Mouse (Mus musculus) intestine, embryonic 16.5 days (tissue): ENCODE data around the gene Cars. TPM values are rescaled to one million over a fixed set of nuclear protein-coding genes. Genes with fewer than 3 reads are reported as not detected.
A peak's percentile ranks its signal among the peaks of the same experiment; 100 is the strongest.

Experiments
- ATAC-seq: fragments of 200-750 bp; cut with Nextera tagmentation; 2 replicates; pipeline ENCODE4 v1.8.0; 2017; ENCODE audit warnings: moderate TSS enrichment, moderate library complexity
- H3K27ac ChIP-seq: fragments of 300-500 bp; sonication (generic); 2 replicates; pipeline ENCODE4 v1.5.1; 2014; ENCODE audit warnings: mild to moderate bottlenecking, low read length
- H3K27me3 ChIP-seq: fragments of 300-500 bp; sonication (generic); replicated peaks from 2 replicates; pipeline ENCODE4 v1.6.1; 2014; ENCODE audit warnings: low read length, control low read depth, mixed read lengths; ENCODE audit not compliant: control insufficient read depth, insufficient read depth
- H3K36me3 ChIP-seq: fragments of 300-500 bp; sonication (generic); 2 replicates; pipeline ENCODE4 v1.6.1; 2014; ENCODE audit warnings: low read length, control low read depth; ENCODE audit not compliant: control insufficient read depth, insufficient read depth
- H3K4me1 ChIP-seq: fragments of 300-500 bp; sonication (generic); 2 replicates; pipeline ENCODE4 v1.6.1; 2014; ENCODE audit warnings: low read length, control low read depth, mixed read lengths; ENCODE audit not compliant: control insufficient read depth, insufficient read depth
- H3K4me2 ChIP-seq: fragments of 300-500 bp; sonication (generic); 2 replicates; pipeline ENCODE4 v1.6.1; 2014; ENCODE audit warnings: low read depth, low read length, control low read depth
- H3K4me3 ChIP-seq: fragments of 300-500 bp; sonication (generic); 2 replicates; pipeline ENCODE4 v1.5.1; 2014; ENCODE audit warnings: mild to moderate bottlenecking, low read length
- H3K9ac ChIP-seq: fragments of 300-500 bp; sonication (generic); 2 replicates; pipeline ENCODE4 v1.6.1; 2014; ENCODE audit warnings: low read depth, low read length
- H3K9me3 ChIP-seq: fragments of 300-500 bp; sonication (generic); 2 replicates; pipeline ENCODE4 v1.6.1; 2016; ENCODE audit warnings: low read length, control low read depth; ENCODE audit not compliant: control insufficient read depth
- WGBS: fragments of 180-500 bp; shearing (Covaris S2); extraction: QIAGEN DNeasy Blood & Tissue Kit; methylation state at CpG from one replicate; pipeline ENCODE4 v1.1.7; 2014; 5-methylcytosine and 5-hydroxymethylcytosine counted together
- polyA plus RNA-seq: library from polyadenylated mRNA; unstranded; fragments of >200 nt; fragmentation: Nextera tagmentation; extraction: Ambion mirVana; gene quantifications from 2 replicates; pipeline ENCODE4 v1.2.1, GENCODE M21; 2015

The Cars gene
- polyA plus RNA-seq, 1 experiment from 2014 or later = 62.8 TPM

DNA sequence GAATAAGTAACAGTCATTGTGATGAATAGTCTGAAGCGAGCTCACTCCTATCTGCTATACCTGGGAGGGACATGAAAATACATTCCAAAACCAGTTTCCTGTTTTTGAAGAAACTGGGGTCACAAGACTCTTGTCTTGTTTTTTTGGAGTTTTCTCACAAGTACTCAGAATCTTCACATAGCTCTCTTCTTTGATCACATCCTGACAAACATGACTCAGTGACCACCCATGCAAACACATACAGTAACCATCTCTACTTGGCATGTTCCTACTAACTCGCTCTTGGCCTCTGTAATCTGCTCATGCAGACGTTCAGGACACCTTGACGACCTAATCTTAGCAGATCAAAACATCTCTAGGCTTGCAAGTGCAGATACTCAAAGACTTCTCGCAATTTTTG is 25.3 kb upstream of the Cars start:
- Histone ChIP-seq H3K27ac (no peak overlapping the region), H3K4me2 (no peak overlapping the region), H3K9me3 (no peaks in the 10 kb centered on the region), H3K9ac (no peak overlapping the region), H3K4me3 (no peak overlapping the region), H3K36me3 (no peaks in the 10 kb centered on the region), H3K27me3 (no peaks in the 10 kb centered on the region), H3K4me1 (0 out of 2 replicates have a peak, but pooled peaks cover 2% of the 10 kb centered on the region)
- no peak for ATAC-seq
- 72% methylated on average over 5 of the region's 5 CpGs for WGBS

GRCm38 (mm10) chr7:143624561-143624960 is 24.7 kb upstream of the Cars start:
- no peak for ATAC-seq
- Histone ChIP-seq H3K9ac (no peak overlapping the region), H3K4me1 (0 out of 2 replicates have a peak, but pooled peaks cover 2% of the 10 kb centered on the region), H3K27ac (no peak overlapping the region), H3K4me2 (no peak overlapping the region), H3K27me3 (no peaks in the 10 kb centered on the region), H3K36me3 (no peaks in the 10 kb centered on the region), H3K4me3 (no peak overlapping the region), H3K9me3 (no peaks in the 10 kb centered on the region)
- WGBS = 77% methylated on average over 3 of the region's 3 CpGs

DNA sequence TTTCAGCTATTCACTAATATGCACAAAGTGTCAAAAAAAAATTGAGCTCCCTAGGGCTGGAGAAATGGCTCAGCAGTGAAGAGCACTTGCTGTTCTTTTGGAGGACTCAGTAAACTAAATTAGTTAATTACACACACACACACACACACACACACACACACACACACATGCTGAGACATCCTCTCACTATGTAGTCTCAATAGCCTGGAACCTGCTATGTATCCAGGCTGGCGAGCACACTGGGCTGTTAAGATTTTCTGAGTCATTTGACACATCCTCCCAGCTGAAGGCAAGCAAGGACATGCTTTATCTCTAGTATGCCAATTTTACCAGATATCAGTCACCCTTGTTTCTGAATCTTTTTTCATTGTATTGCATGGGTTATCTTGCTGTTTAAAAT is 21.1 kb upstream of the Cars start:
- no peak overlapping the region for H3K27ac ChIP-seq
- H3K27me3 ChIP-seq = no peaks in the 10 kb centered on the region
- no peak for ATAC-seq
- no peak overlapping the region for H3K9ac ChIP-seq
- H3K36me3 ChIP-seq = no peaks in the 10 kb centered on the region
- H3K4me3 ChIP-seq = no peak overlapping the region
- H3K9me3 ChIP-seq = no peaks in the 10 kb centered on the region
- 38% methylated on average over 1 of the region's 1 CpGs for WGBS
- H3K4me1 ChIP-seq = 0 out of 2 replicates have a peak, but pooled peaks cover 2% of the 10 kb centered on the region
- H3K4me2 ChIP-seq = no peak overlapping the region

- H3K4me1 ChIP-seq = no peaks in the 10 kb centered on the region
- H3K36me3 ChIP-seq = no peaks in the 10 kb centered on the region
- peak; percentile 46; the same call in 1 of the 2 replicates for ATAC-seq
- 49% methylated on average over 9 of the region's 9 CpGs for WGBS
- H3K9me3 ChIP-seq = peaks cover 3% of the 10 kb centered on the region; the same call in 1 of the 2 replicates
- no peak overlapping the region for H3K4me3 ChIP-seq
- H3K4me2 ChIP-seq = no peak overlapping the region
- no peak overlapping the region for H3K27ac ChIP-seq
- no peaks in the 10 kb centered on the region for H3K27me3 ChIP-seq
- H3K9ac ChIP-seq = no peak overlapping the region
Observed at GRCm38 (mm10) chr7:143614404-143615135, 14.7 kb upstream of the Cars start.

DNA sequence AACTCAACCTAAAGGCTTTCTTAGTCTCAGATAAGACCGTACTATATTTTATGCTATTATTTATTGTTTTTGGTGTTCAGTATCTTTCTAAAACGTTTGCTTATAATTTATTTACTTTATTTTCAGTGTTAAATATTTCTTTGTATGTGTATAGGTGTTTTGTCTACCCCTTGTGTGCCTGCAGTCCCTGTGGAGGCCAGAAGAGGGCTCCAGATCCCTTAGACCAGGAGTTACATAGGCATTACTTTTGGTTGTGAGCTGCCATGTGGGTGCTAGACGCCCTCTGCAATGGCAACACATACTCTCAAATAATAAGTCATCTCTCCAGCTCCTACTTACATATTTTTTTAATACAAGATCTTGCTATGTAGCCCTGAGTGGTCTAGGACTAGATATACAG is 12.3 kb upstream of the Cars start:
- no peak overlapping the region for H3K4me3 ChIP-seq

DNA sequence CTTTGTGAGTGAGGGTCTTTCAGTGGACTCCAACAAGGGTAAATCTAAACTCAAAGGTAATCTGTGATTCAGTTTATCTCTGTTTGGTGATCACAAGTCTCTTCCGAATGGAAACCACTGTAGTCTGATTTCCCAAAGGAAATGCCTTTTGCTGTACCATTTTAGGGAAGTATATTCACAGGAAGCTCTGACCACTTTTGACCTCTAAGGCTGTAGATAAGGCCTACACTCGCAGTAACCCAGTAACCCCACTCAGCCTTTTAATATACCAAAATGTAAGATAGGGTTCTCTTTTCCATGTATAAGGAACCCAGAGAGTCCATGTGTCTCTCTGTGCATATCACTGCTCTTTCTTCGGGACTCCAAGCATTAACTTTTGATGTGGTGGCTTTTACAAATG is 5.4 kb upstream of the Cars start:
- H3K27me3 ChIP-seq = no peaks in the 10 kb centered on the region
- H3K9me3 ChIP-seq = no peaks in the 10 kb centered on the region
- H3K27ac ChIP-seq = no peak overlapping the region
- ATAC-seq = no peak
- H3K9ac ChIP-seq = no peak overlapping the region
- WGBS = 78% methylated on average over 3 of the region's 3 CpGs
- no peak overlapping the region for H3K4me3 ChIP-seq
- no peak overlapping the region for H3K4me2 ChIP-seq
- H3K36me3 ChIP-seq = no peaks in the 10 kb centered on the region
- H3K4me1 ChIP-seq = peaks cover 2% of the 10 kb centered on the region; the same call in 1 of the 2 replicates

More for the DNA sequence above, 12.3 kb upstream of the Cars start:
- no peak overlapping the region for H3K4me2 ChIP-seq
- no peak overlapping the region for H3K27ac ChIP-seq
- H3K9ac ChIP-seq = no peak overlapping the region
- no peak for ATAC-seq
- no peaks in the 10 kb centered on the region for H3K4me1 ChIP-seq
- WGBS = 61% methylated on average over 3 of the region's 3 CpGs
- H3K36me3 ChIP-seq = no peaks in the 10 kb centered on the region
- peaks cover 3% of the 10 kb centered on the region; the same call in 1 of the 2 replicates for H3K9me3 ChIP-seq
- H3K27me3 ChIP-seq = no peaks in the 10 kb centered on the region

- no peak for ATAC-seq
- Histone ChIP-seq H3K9ac (no peak overlapping the region), H3K27ac (no peak overlapping the region), H3K4me3 (no peak overlapping the region), H3K36me3 (no peaks in the 10 kb centered on the region), H3K4me2 (no peak overlapping the region), H3K27me3 (no peaks in the 10 kb centered on the region), H3K4me1 (peaks cover 2% of the 10 kb centered on the region; the same call in 1 of the 2 replicates), H3K9me3 (no peaks in the 10 kb centered on the region)
- WGBS = 61% methylated on average over 2 of the region's 2 CpGs
Observed at GRCm38 (mm10) chr7:143604889-143605288, 5.0 kb upstream of the Cars start.

- Histone ChIP-seq H3K9me3 (no peaks in the 10 kb centered on the region), H3K36me3 (no peaks in the 10 kb centered on the region), H3K4me2 (no peak overlapping the region), H3K4me1 (peaks cover 15% of the 10 kb centered on the region), H3K4me3 (no peak overlapping the region), H3K27ac (no peak overlapping the region), H3K27me3 (no peaks in the 10 kb centered on the region), H3K9ac (no peak overlapping the region)
- ATAC-seq = no peak
- 79% methylated on average over 2 of the region's 2 CpGs for WGBS
Observed at GRCm38 (mm10) chr7:143601705-143602104, 1.8 kb upstream of the Cars start.

- Histone ChIP-seq H3K9ac (peak overlapping the region; percentile 80; the same call in 1 of the 2 replicates), H3K27me3 (no peaks in the 10 kb centered on the region), H3K4me1 (peaks cover 19% of the 10 kb centered on the region), H3K27ac (no peak overlapping the region), H3K4me3 (peak overlapping the region; percentile 65), H3K4me2 (peak overlapping the region; percentile 65), H3K9me3 (no peaks in the 10 kb centered on the region), H3K36me3 (no peaks in the 10 kb centered on the region; the same call in 1 of the 2 replicates)
- WGBS = 8% methylated on average over 15 of the region's 15 CpGs
- ATAC-seq = no peak; the same call in 1 of the 2 replicates
Observed at GRCm38 (mm10) chr7:143600231-143600740, 396 bp upstream of the Cars start.
